Mouse (Mus musculus): ENCODE data around the gene Itgb3bp.
A peak's percentile ranks its signal among the peaks of the same experiment; 100 is the strongest.

The Itgb3bp gene

DNA sequence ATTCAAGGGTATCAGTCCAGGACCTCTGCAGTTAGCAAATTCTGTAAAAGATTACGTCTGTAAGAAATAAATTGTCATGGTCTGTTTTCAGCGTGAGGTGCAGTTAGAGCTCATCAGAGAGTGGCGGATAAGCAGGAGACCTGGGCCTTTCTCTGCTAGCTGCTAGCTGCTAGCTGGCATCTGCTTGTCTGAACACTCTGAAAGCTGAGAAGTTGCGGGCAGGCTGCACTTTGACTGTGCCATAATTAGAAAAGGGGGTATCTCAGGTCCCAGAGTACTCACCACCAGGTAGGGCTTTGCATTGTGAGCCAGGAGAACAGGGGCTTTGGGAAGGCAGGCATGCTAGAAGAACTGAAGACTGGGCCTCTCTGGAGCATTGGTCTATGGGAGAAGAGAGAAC lies 2.2 kb upstream of the Itgb3bp start:
- DNase-seq (ENCODE audit: low read depth, low spot score), result no peak

DNA sequence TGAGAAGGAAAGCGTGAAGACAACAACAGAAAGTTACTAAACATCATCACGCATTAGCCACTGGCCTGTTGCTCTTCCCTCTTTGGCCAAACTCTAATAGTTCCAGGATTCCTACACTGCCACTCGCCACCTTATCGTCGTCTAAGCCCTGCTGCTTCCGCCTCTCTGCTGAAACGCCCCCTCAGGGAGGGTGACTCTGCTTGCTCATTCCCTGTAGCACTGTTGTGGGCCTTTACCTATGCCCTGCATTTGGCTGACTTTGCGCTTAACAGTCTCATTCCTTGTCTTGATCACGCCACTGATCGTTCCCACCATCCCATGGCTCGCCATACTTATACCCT lies 1.6 kb upstream of the Itgb3bp start:
- DNase-seq (ENCODE audit: low read depth, low spot score), result no peak

DNA sequence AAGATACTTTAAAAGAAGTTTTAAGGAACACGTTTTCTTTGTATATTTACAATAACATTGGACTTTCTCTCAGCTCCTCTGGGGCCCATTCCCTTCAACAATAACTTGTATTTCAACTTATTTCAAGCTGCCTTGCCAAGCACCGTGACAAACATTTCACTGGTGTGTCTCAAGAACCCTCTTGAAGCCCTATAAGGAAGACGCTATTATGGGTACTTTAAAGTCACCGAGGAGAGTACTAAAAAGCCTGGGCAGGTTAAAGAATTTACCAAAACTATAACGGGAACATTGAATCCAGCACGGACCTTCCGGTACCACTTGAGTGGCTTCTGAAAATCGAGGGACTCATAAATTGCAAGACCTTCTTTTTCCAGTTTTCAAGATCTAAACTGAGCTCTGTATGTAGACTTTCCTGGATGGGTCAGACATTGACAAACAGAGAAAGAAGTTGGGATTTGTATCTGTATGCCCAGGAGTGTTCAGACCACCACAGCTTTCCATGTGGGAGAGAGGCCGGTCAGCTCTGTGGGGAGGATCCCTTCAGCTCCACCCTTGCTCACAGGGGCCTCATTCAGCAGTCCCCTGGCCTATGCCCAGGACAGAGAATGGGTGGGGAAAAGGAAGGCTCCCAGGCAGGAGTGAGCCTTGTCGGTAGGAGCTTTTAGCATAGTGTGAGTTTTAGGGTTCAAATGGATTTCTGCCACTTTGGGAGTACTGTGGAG lies 1.1 kb upstream of the Itgb3bp start:
- DNase-seq (ENCODE audit: low read depth, low spot score), result no peak

- DNase-seq (ENCODE audit: low read depth, low spot score), result peak; percentile 84
Observed at GRCm38 (mm10) chr4:99929149-99929612, 432 bp downstream of the Itgb3bp start, which contains the start of gene Pgm1. Gene Pgm1 (plus strand): TSS chr4:99929414.

DNA sequence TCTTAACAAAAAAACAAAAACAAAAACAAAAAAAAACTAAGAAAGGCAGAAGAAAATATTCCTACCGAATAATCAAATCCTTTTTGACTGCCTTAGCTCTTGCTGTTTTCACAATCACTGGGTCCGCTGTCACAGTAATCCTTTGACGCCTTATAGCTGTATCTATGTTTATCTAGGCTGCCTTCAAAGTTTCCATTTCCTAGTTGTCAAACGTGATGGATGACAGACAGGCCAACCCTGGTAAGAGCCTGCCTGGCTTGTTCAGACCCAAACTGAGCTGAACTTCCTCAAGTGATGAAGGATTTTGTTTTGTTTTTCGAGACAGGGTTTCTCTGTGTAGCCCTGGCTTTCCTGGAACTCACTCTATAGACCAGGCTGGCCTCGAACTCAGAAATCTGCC lies 1.1 kb downstream of the Itgb3bp start:
- DNase-seq (ENCODE audit: low read depth, low spot score), result peak; percentile 27

DNA sequence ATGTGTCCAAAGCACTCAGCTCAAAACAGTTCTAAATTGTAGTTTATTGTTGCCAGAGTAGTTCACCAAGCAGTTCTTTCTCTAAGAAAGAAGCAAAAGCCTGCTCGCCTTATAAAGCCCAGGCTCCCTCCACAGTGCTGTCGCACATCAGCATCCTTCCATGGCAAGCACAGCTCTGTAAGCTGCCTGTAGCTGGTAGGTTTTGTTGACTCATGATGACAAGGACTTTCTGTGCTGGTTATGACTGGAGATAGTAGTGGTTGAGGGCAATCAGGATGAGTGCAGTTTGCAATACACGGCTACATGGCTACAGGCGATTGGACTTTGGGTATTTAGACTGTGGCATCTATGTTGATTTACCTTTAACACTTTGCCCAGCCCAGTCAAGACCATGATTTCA lies 3.2 kb downstream of the Itgb3bp start:
- DNase-seq (ENCODE audit: low read depth, low spot score), result no peak

DNA sequence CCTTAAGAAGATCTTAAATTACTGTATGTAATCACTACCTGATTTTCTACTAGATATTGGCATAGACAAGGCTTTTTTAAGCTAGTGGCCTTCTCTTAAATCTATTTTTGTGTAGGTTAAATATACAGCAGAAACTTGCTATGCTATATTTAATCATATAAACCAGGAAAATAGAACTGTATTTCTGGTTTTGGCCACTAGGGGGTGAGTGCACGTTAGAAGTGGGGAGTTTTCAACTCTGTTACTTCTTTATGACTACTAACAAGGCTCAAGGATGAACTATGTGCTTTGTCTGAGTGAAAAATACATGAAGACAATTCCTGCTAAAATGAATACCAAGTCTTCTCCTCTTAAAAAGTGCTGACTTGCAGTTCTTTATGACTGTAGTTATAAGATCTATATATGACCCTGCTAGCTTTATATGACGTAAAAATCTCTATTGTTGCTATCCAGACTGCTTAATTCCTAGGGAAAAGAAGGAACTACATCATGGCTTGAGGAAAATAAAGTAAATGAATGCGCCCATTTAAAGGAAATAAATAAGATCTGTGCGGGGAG lies 15.6 kb downstream of the Itgb3bp start:
- DNase-seq (ENCODE audit: low read depth, low spot score), result peak; percentile 44

DNA sequence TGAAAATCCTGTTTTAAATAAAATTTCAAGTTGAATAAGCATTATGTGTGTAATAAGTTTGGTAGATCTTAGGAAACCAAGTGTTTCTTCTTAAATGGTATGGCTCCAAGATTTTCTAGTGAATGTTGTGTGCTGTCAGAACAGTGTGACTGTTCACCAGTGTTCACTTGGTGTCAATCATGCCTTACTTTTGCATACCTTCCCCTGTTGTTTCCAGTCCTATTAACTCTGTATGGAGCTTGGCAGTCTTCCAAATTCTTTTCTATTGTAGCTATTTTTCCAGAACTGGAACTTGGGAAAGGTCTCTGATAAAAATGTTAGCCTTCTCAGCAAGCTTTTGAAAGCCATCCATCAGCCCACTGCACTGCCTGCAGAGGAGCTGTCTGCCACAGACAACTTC lies 47.2 kb downstream of the Itgb3bp start:
- no peak for DNase-seq (ENCODE audit: low read depth, low spot score)

GRCm38 (mm10) chr4:99881882-99882281 lies 47.7 kb downstream of the Itgb3bp start:
- peak; percentile 29 for DNase-seq (ENCODE audit: low read depth, low spot score)

DNA sequence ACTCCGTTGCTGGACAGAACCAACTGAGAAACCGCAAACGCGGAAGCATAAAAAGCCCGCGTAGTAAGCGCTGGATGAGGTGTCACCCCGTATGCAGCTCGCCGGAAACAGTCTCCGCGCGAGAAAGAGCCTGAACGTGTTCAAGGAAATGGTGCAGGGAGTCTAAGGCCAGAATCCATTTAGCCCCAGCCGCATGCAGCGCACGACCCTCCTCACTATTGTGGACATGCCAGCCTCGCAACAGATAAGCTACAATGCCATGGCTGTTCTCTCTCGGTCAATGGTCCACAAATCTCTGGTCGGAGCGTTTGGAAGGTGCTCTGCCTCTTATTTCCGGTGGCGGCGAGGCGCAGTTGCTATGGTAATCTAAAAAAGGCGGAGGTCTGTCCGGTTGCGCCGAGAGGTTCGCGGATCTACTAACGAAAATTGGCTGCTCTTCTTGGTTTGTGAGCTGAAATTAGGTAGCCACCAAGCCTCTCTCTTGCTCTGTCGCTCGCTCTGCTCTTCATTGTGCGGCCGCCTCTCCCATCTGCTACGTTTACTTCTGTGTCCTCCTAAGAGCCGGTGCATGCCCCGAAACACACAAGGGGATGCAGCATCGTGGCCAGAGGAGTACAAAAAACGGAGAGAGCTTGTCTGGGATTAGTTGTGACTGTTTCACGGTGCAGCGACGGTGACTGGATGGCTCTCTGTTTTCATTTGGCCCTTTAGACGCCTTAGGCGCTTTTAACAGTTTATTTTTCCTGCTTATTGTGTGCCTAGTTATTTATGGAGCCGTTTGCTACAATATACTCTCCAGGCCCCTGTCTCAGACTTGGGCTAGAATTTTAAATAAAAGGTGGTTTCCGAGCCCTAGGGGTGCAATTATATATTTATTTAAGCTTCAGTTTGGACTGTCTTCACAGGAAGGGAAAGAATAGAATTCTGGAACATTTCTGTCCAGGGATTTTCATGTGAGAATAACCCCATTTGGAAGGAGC lies 100.2 kb downstream of the Itgb3bp start, which contains the start of gene Efcab7:
Efcab7 (plus strand) TSS at position 105 of the 980 bp plus-strand sequence.
- peak; percentile 90 for DNase-seq (ENCODE audit: low read depth, low spot score)

DNA sequence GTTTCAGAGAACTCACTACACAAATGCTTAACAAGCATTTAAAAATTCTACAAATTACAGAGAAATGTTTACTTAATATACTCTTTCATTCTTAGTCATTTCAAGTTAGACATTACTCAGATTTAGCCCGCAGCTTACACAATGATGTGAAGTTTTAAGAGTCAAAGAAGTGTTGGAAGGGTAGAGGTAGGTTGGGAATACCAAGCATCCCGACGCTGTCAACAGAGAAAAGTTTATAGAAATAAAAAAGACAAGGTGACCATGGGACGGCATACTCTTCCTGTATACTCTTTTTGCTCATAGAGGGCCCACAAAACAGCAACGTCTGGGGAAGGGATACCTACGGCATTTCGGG lies 100.9 kb downstream of the Itgb3bp start:
- no peak for DNase-seq (ENCODE audit: low read depth, low spot score)

DNA sequence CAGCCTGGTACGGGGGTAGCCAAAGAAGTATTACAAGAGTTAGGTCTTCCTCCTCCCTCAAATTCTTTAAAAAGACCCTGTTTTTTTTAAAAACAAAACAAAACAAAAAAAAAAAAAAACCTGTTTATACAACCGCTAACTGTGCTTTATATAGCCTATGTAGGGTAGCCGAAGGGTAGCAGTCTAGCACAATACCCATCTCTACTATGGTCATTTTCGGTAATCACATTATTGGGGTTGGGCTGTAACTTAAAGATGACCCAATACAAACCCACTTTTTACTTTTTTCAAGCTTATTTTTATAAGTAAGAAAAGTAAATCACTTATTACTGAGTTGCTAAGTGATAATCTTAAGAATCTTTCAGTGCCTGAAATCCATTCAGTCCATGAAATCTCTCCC lies 101.3 kb downstream of the Itgb3bp start:
- peak; percentile 9 for DNase-seq (ENCODE audit: low read depth, low spot score)

DNA sequence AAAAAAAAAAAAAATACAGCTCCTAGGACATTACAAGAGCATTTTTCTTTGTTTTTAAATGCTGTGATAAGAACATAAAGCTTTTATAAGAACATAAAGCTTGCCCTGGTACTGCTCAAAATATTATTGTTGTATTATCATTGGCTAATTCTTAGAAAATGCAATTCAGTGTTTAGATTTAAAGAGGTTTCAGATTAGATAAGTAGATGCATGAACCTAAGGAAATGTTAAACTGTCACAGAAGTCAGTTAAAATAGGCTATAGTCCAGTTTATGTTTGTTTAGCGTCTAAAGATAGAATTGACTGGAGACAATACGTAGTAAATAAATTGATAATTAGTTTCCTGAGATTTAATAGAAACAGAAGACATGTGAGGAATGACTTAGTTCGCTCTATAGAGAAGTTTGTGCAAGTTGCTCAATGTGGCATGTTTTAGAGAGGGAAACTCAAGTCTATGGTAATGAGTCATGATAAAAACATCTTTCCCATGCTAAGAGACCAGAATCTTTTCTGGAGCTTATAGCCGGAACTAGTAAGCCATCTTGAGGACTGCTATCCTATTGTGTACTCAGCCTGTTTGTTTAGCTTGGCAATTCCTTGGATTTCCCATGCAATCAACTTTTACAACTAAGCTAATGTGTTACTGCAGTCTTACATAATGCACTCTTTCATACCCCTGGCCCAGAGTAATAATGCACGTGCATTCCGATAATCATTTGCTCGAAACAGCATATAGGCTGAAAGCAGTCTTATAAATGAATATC lies 112.7 kb downstream of the Itgb3bp start:
- DNase-seq (ENCODE audit: low read depth, low spot score), result no peak

DNA sequence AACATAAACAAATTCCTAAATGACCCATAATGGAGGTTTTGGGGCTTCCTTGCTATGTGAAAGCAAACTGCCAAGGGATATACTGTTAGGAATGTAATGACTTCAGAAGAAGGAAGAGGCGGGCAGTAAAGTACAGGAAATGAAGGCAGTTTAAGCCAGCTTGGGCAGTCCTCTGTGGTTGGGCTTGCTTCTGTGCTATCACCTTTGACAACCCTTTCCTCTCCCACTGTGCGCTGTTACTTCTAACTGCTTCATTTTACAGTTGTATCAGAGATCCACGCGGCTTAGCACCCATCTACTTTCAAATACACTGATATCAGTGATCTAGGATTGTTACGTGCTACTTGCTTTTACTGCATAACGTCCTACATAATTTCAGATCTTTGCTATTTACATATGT lies 137.2 kb downstream of the Itgb3bp start:
- no peak for DNase-seq (ENCODE audit: low read depth, low spot score)

GRCm38 (mm10) chr4:99773041-99773440 lies 156.6 kb downstream of the Itgb3bp start:
- no peak for DNase-seq (ENCODE audit: low read depth, low spot score)

DNA sequence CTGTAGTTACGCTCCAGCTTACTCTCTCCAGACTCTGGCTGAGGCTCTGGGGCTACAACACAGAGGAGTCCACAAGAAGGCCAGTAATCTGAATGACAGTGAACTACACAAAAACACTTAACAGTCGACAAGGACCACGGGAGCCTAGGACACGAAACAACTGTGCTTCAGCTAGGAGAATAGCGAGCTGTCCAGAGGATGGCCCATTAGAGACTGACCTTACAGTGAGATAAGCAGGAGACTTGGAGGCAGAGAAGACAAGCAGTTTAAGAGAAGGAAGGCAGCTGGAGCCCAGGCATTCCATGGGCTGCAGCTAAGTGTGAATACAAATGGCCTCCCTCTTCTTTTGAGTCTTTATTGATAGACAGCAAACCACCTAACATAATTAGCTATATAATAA lies 159.1 kb downstream of the Itgb3bp start:
- no peak for DNase-seq (ENCODE audit: low read depth, low spot score)

GRCm38 (mm10) chr4:99766753-99767152 lies 162.9 kb downstream of the Itgb3bp start:
- DNase-seq (ENCODE audit: low read depth, low spot score), result no peak

GRCm38 (mm10) chr4:99766303-99766702 lies 163.3 kb downstream of the Itgb3bp start:
- no peak for DNase-seq (ENCODE audit: low read depth, low spot score)

DNA sequence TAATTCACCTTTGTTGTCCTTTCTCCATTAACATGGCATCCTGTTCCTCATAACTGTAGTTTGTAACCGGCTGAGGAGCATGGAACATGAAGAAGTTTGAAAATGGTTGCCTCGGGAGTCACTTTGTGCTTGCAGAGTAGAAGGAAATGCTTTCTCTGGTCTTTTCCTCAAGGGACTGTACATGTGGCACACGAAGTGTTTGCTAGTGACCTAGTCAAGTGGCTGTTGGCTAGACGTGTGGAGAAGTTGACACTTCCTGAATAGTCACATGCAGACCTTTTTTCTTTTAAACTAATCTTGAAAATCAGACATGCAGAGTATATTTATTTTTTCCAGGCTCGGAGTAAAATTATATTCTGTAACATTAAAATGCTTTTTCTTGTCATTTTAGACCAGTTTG lies 177.2 kb downstream of the Itgb3bp start:
- DNase-seq (ENCODE audit: low read depth, low spot score), result no peak

GRCm38 (mm10) chr4:99739836-99740235 lies 189.8 kb downstream of the Itgb3bp start:
- no peak for DNase-seq (ENCODE audit: low read depth, low spot score)

GRCm38 (mm10) chr4:99725914-99726451 lies 203.6 kb downstream of the Itgb3bp start:
- DNase-seq (ENCODE audit: low read depth, low spot score), result no peak
